10 mouse cellular contexts compared by ENCODE assay signal in genomic region chr6:120301137-120301536, GRCm38 (mm10). TPM values are rescaled to one million over a fixed set of nuclear protein-coding genes. Genes with fewer than 3 reads are reported as not detected.
DNase-seq lines count a peak whose midpoint lies in the region; ATAC-seq and TF ChIP-seq lines count a peak whose summit lies in the region.
"Had no signal": no experiment of that assay in that cellular context is flagged by ENCODE, and none has a peak within 500 bp of the region (broad histone marks: within the 10 kb centered on the region; RNA-seq: fewer than 3 reads in every experiment).

No protein-coding gene starts in this region.

- no peak overlapping the region for H3K4me2 ChIP-seq in heart, postnatal 0 days (ENCODE audit: low read depth, low read length)
- H3K4me2 ChIP-seq in embryonic facial prominence, embryonic 14.5 days (ENCODE audit: low read depth, low read length): no peak overlapping the region
- H3K4me2 ChIP-seq: embryonic facial prominence, embryonic 12.5 days had no signal

- CTCF ChIA-PET in Patski (lab: Charles Lee): interaction anchor here (1.0 to 3.9 kb wide), 6 partner anchors 9 to 84 kb away, joined by 3 to 23 read pairs (median 6); no protein-coding TSS in a partner anchor

- peak; percentile 74 for TF ChIP-seq CTCF in heart, postnatal 0 days (IDR thresholded peaks at IDR 0.05; ENCODE audit: low read depth)
- peak; percentile 88 for TF ChIP-seq CTCF in Patski (IDR thresholded peaks at IDR 0.05)
- TF ChIP-seq CTCF in kidney, adult 2 months (conservative IDR thresholded peaks at IDR 0.05; ENCODE audit: insufficient read depth, insufficient read length, low read depth, low read length): peak; percentile 83

- peak; percentile 77 for ATAC-seq in heart, postnatal 0 days (ENCODE audit: insufficient read depth, low read depth)
- ATAC-seq in Patski: no peak
- 0 out of 2 replicates have a peak, but pooled peaks have one; percentile 48 for ATAC-seq in embryonic facial prominence, embryonic 14.5 days (ENCODE audit: low read depth)
- ATAC-seq in erythroid progenitor cell, adult 5-6 weeks (replicated peaks; ENCODE audit: low FRiP score, poor library complexity, severe bottlenecking): no peak

- TF ChIP-seq POLR2A in kidney, adult 2 months (IDR thresholded peaks at IDR 0.05; ENCODE audit: low read depth, low read length): no peak

- peak; percentile 64 for DNase-seq in heart, postnatal 0 days (ENCODE audit: low spot score)
- no peak for DNase-seq in heart, postnatal 25 days (ENCODE audit: low spot score)
- no peak for DNase-seq in Patski (ENCODE audit: low read depth, low spot score)
- DNase-seq in embryonic facial prominence, embryonic 14.5 days (ENCODE audit: low spot score): peak; percentile 83
- peak; percentile 71 for DNase-seq in kidney, adult 2 months
- peak; percentile 39 for DNase-seq in left cerebral cortex, postnatal 4 days
- DNase-seq in right cerebral cortex, adult 2 months (ENCODE audit: low spot score in 2 of 2): peak; percentile 66 to 68

- H3K4me3 ChIP-seq in heart, postnatal 0 days (ENCODE audit: low read depth, low read length): no peak overlapping the region
- no peak overlapping the region for H3K4me3 ChIP-seq in embryonic facial prominence, embryonic 14.5 days (ENCODE audit: low read depth, low read length)
- no peak overlapping the region for H3K4me3 ChIP-seq in kidney, adult 2 months (ENCODE audit: insufficient read depth, low read depth, low read length)
- H3K4me3 ChIP-seq: embryonic facial prominence, embryonic 12.5 days had no signal

- H3K4me1 ChIP-seq in heart, postnatal 0 days (ENCODE audit: control insufficient read depth, insufficient read depth): no peaks in the 10 kb centered on the region
- no peaks in the 10 kb centered on the region for H3K4me1 ChIP-seq in embryonic facial prominence, embryonic 14.5 days (ENCODE audit: control insufficient read depth, insufficient read depth, low read length)
- no peaks in the 10 kb centered on the region for H3K4me1 ChIP-seq in kidney, adult 2 months (ENCODE audit: control insufficient read depth, insufficient read depth, low read length)

- no peak overlapping the region for H3K9ac ChIP-seq in heart, postnatal 0 days (replicated peaks; ENCODE audit: low read depth, low read length)
- no peak overlapping the region for H3K9ac ChIP-seq in embryonic facial prominence, embryonic 14.5 days (ENCODE audit: low read depth, low read length)
- H3K9ac ChIP-seq: embryonic facial prominence, embryonic 12.5 days had no signal

- no peak overlapping the region for H3K27ac ChIP-seq in heart, postnatal 0 days (ENCODE audit: low read depth)
- H3K27ac ChIP-seq in embryonic facial prominence, embryonic 14.5 days (replicated peaks; ENCODE audit: low read depth, low read length): no peak overlapping the region
- H3K27ac ChIP-seq in kidney, adult 2 months (ENCODE audit: insufficient read depth, low read depth, low read length): no peak overlapping the region
- H3K27ac ChIP-seq: embryonic facial prominence, embryonic 12.5 days had no signal

- H3K27me3 ChIP-seq in heart, postnatal 0 days (ENCODE audit: control insufficient read depth, insufficient read depth, low read length): peaks cover 4% of the 10 kb centered on the region
- peaks cover 8% of the 10 kb centered on the region for H3K27me3 ChIP-seq in Patski
- H3K27me3 ChIP-seq in embryonic facial prominence, embryonic 14.5 days (replicated peaks; ENCODE audit: control insufficient read depth, insufficient read depth, low read length): no peaks in the 10 kb centered on the region
- no peaks in the 10 kb centered on the region for H3K27me3 ChIP-seq in kidney, adult 2 months (replicated peaks; ENCODE audit: control insufficient read depth, insufficient read depth, low read length)
- H3K27me3 ChIP-seq: embryonic facial prominence, embryonic 12.5 days had no signal

- in situ Hi-C loops in Patski (cut with MboI; ENCODE audit: low pct_unique_long_range_greater_than_20kb): loop anchor here (5.0 kb wide), 1 partner anchor 79 kb away; no protein-coding TSS in a partner anchor

- TF ChIP-seq EP300 in heart, postnatal 0 days (IDR thresholded peaks at IDR 0.05; ENCODE audit: low read depth): no peak

- POLR2A ChIA-PET in Patski (lab: Charles Lee): interaction anchor here (0.6 kb wide), 2 partner anchors 43 to 507 kb away, joined by 3 read pairs; no protein-coding TSS in a partner anchor

- no peaks in the 10 kb centered on the region for H3K9me3 ChIP-seq in heart, postnatal 0 days (replicated peaks; ENCODE audit: control insufficient read depth, low read length)
- no peaks in the 10 kb centered on the region for H3K9me3 ChIP-seq in embryonic facial prominence, embryonic 14.5 days (ENCODE audit: control insufficient read depth, low read length)
- H3K9me3 ChIP-seq: embryonic facial prominence, embryonic 12.5 days had no signal

- intact Hi-C loops in heart, postnatal 25 days (cut with DNase I): loop anchor here (1.0 kb wide), 1 partner anchor 78 kb away; no protein-coding TSS in a partner anchor
- intact Hi-C loops in left cerebral cortex, postnatal 4 days (cut with DNase I): loop anchor here (10.0 kb wide), 2 partner anchors 296 to 816 kb away; no protein-coding TSS in a partner anchor

- WGBS in heart, postnatal 0 days: 17% methylated on average over 6 of the region's 6 CpGs
- WGBS in embryonic facial prominence, embryonic 14.5 days: 24% methylated on average over 6 of the region's 6 CpGs
- 8% methylated on average over 6 of the region's 6 CpGs for WGBS in kidney, adult 2 months

- H3K36me3 ChIP-seq in heart, postnatal 0 days (replicated peaks; ENCODE audit: control insufficient read depth, insufficient read depth, low read length): no peaks in the 10 kb centered on the region
- H3K36me3 ChIP-seq in embryonic facial prominence, embryonic 14.5 days (ENCODE audit: control insufficient read depth, insufficient read depth, low read length): no peaks in the 10 kb centered on the region
- no peaks in the 10 kb centered on the region for H3K36me3 ChIP-seq in kidney, adult 2 months (ENCODE audit: control insufficient read depth, insufficient read depth, low read length)
- H3K36me3 ChIP-seq: embryonic facial prominence, embryonic 12.5 days had no signal

RNA-seq across cellular contexts. Expression of gene B4galnt3, which starts 6.8 kb away (rescaled TPM):
- 0.89 TPM in 1 of 2 replicates, not detected in the other for total RNA-seq in heart, postnatal 0 days (2014; rRNA removed; ENCODE audit: low replicate concordance)
- polyA plus RNA-seq in heart, postnatal 0 days (2015; fragmentation: Nextera tagmentation; extraction: Ambion mirVana): 0.08 and 0.10 TPM in 2 replicates
- total RNA-seq in heart, postnatal 25 days (2021): under 1 TPM; 0.18 to 0.22 TPM
- polyA plus RNA-seq in Patski (2021): 5.3 TPM
- 1.1 and 1.3 TPM in 2 replicates for polyA plus RNA-seq in embryonic facial prominence, embryonic 14.5 days (2014; fragmentation: Nextera tagmentation; extraction: Ambion mirVana)
- polyA plus RNA-seq in kidney, adult 2 months (2012; rRNA removed): 28.9 and 35.3 TPM in 2 replicates
- under 1 TPM; 0.46 to 0.60 TPM for total RNA-seq in left cerebral cortex, postnatal 4 days (2021)
- total RNA-seq in erythroid progenitor cell, adult 5-6 weeks (2015; ENCODE audit: low replicate concordance): 0.42 TPM in 1 of 2 replicates, not detected in the other
- total RNA-seq in erythroid progenitor cell, adult 5-6 weeks (2017; ENCODE audit: low replicate concordance): 1.0 and 1.9 TPM in 2 replicates

RNA-seq across cellular contexts. Expression of gene D330020A13Rik, which starts 7.0 kb away (rescaled TPM):
- not detected in 2 replicates for total RNA-seq in heart, postnatal 0 days (2014; rRNA removed; ENCODE audit: low replicate concordance)
- polyA plus RNA-seq in heart, postnatal 0 days (2015; fragmentation: Nextera tagmentation; extraction: Ambion mirVana): not detected in 2 replicates
- total RNA-seq in heart, postnatal 25 days (2021): not detected
- 1.1 TPM for polyA plus RNA-seq in Patski (2021)
- polyA plus RNA-seq in embryonic facial prominence, embryonic 14.5 days (2014; fragmentation: Nextera tagmentation; extraction: Ambion mirVana): 0.46 and 0.71 TPM in 2 replicates
- polyA plus RNA-seq in kidney, adult 2 months (2012; rRNA removed): 0.09 and 0.22 TPM in 2 replicates
- total RNA-seq in left cerebral cortex, postnatal 4 days (2021): not detected
- not detected in 2 replicates for total RNA-seq in erythroid progenitor cell, adult 5-6 weeks (2015; ENCODE audit: low replicate concordance)
- total RNA-seq in erythroid progenitor cell, adult 5-6 weeks (2017; ENCODE audit: low replicate concordance): not detected in 2 replicates
- polyA plus RNA-seq: lung, embryonic 16.5 days had no signal

Comparison
In these comparisons a context has a peak if more than half of its experiments do, and no peak if none do; other contexts are left out.
1. DNase-seq: peak in heart, postnatal 0 days (single experiment), embryonic facial prominence, embryonic 14.5 days (single experiment), kidney, adult 2 months (single experiment), left cerebral cortex, postnatal 4 days (single experiment) and right cerebral cortex, adult 2 months (2 of 2); none in heart, postnatal 25 days (single experiment) and Patski (single experiment).
2. ATAC-seq: peak in heart, postnatal 0 days (single experiment) and embryonic facial prominence, embryonic 14.5 days (single experiment); none in Patski (single experiment) and erythroid progenitor cell, adult 5-6 weeks (single experiment).
3. Peak in every context shown above with its lines, with median percentiles within 50 percentile points of each other: CTCF ChIP-seq.